Mouse (Mus musculus): ENCODE data around the gene Gm47959. TPM values are rescaled to one million over a fixed set of nuclear protein-coding genes. Genes with fewer than 3 reads are reported as not detected.

The Gm47959 gene
- polyA plus RNA-seq, 1 experiment, result not detected

GRCm38 (mm10) chr1:83032508-83032907 is 32.2 kb downstream of the Gm47959 start:
- no peak overlapping the region for H3K27ac ChIP-seq (ENCODE audit: insufficient read depth, low read depth, low read length)
- 38% methylated on average over 6 of the region's 6 CpGs for WGBS
- no peak overlapping the region for H3K4me3 ChIP-seq (ENCODE audit: low read depth, low read length)
- no peaks in the 10 kb centered on the region for H3K27me3 ChIP-seq (ENCODE audit: control insufficient read depth, insufficient read depth, low read length)
- TF ChIP-seq POLR2A (IDR thresholded peaks at IDR 0.05; ENCODE audit: low read depth, low read length), result no peak
- TF ChIP-seq CTCF (IDR thresholded peaks at IDR 0.05; ENCODE audit: extremely low read depth, insufficient read length, insufficient replicate concordance, low read depth, low read length), result no peak
- no peaks in the 10 kb centered on the region for H3K36me3 ChIP-seq (ENCODE audit: control insufficient read depth, insufficient read depth, low read length)
- no peaks in the 10 kb centered on the region for H3K4me1 ChIP-seq (ENCODE audit: control insufficient read depth, insufficient read depth, insufficient read length, low read length)

GRCm38 (mm10) chr1:83034509-83034908 is 34.2 kb downstream of the Gm47959 start:
- Histone ChIP-seq H3K4me1 (ENCODE audit: control insufficient read depth, insufficient read depth, insufficient read length, low read length) (peaks cover 5% of the 10 kb centered on the region; the same call in 1 of the 2 replicates), H3K27ac (ENCODE audit: insufficient read depth, low read depth, low read length) (no peak overlapping the region), H3K36me3 (ENCODE audit: control insufficient read depth, insufficient read depth, low read length) (no peaks in the 10 kb centered on the region), H3K4me3 (ENCODE audit: low read depth, low read length) (no peak overlapping the region), H3K27me3 (ENCODE audit: control insufficient read depth, insufficient read depth, low read length) (no peaks in the 10 kb centered on the region)
- TF ChIP-seq CTCF (IDR thresholded peaks at IDR 0.05; ENCODE audit: extremely low read depth, insufficient read length, insufficient replicate concordance, low read depth, low read length) (no peak), POLR2A (IDR thresholded peaks at IDR 0.05; ENCODE audit: low read depth, low read length) (no peak)
- 81% methylated on average over 5 of the region's 5 CpGs for WGBS

GRCm38 (mm10) chr1:83036892-83037667 is 36.7 kb downstream of the Gm47959 start:
- no peak overlapping the region for H3K27ac ChIP-seq (ENCODE audit: insufficient read depth, low read depth, low read length)
- peaks cover 5% of the 10 kb centered on the region; the same call in 1 of the 2 replicates for H3K4me1 ChIP-seq (ENCODE audit: control insufficient read depth, insufficient read depth, insufficient read length, low read length)
- no peaks in the 10 kb centered on the region for H3K27me3 ChIP-seq (ENCODE audit: control insufficient read depth, insufficient read depth, low read length)
- no peak for TF ChIP-seq POLR2A (IDR thresholded peaks at IDR 0.05; ENCODE audit: low read depth, low read length)
- TF ChIP-seq CTCF (IDR thresholded peaks at IDR 0.05; ENCODE audit: extremely low read depth, insufficient read length, insufficient replicate concordance, low read depth, low read length), result no peak
- WGBS, result 76% methylated on average over 11 of the region's 11 CpGs
- H3K4me3 ChIP-seq (ENCODE audit: low read depth, low read length), result no peak overlapping the region
- no peaks in the 10 kb centered on the region for H3K36me3 ChIP-seq (ENCODE audit: control insufficient read depth, insufficient read depth, low read length)

GRCm38 (mm10) chr1:83038109-83038672 is 37.8 kb downstream of the Gm47959 start, which contains the start of gene Slc19a3:
Slc19a3 (minus strand) TSS chr1:83038448.
- H3K36me3 ChIP-seq (ENCODE audit: control insufficient read depth, insufficient read depth, low read length), result no peaks in the 10 kb centered on the region
- peak within 1 kb of the TSS; percentile 57 for H3K4me3 ChIP-seq (ENCODE audit: low read depth, low read length)
- no peaks in the 10 kb centered on the region for H3K27me3 ChIP-seq (ENCODE audit: control insufficient read depth, insufficient read depth, low read length)
- TF ChIP-seq POLR2A (IDR thresholded peaks at IDR 0.05; ENCODE audit: low read depth, low read length) (no peak), CTCF (IDR thresholded peaks at IDR 0.05; ENCODE audit: extremely low read depth, insufficient read length, insufficient replicate concordance, low read depth, low read length) (no peak)
- peaks cover 5% of the 10 kb centered on the region; the same call in 1 of the 2 replicates for H3K4me1 ChIP-seq (ENCODE audit: control insufficient read depth, insufficient read depth, insufficient read length, low read length)
- 3% methylated on average over 25 of the region's 25 CpGs for WGBS
- H3K27ac ChIP-seq (ENCODE audit: insufficient read depth, low read depth, low read length), result no peak within 1 kb of the TSS

- 62% methylated on average over 4 of the region's 4 CpGs for WGBS
- H3K4me3 ChIP-seq (ENCODE audit: low read depth, low read length), result no peak overlapping the region
- no peaks in the 10 kb centered on the region for H3K27me3 ChIP-seq (ENCODE audit: control insufficient read depth, insufficient read depth, low read length)
- peaks cover 5% of the 10 kb centered on the region; the same call in 1 of the 2 replicates for H3K4me1 ChIP-seq (ENCODE audit: control insufficient read depth, insufficient read depth, insufficient read length, low read length)
- no peak for TF ChIP-seq CTCF (IDR thresholded peaks at IDR 0.05; ENCODE audit: extremely low read depth, insufficient read length, insufficient replicate concordance, low read depth, low read length)
- TF ChIP-seq POLR2A (IDR thresholded peaks at IDR 0.05; ENCODE audit: low read depth, low read length), result no peak
- H3K27ac ChIP-seq (ENCODE audit: insufficient read depth, low read depth, low read length), result no peak overlapping the region
- no peaks in the 10 kb centered on the region for H3K36me3 ChIP-seq (ENCODE audit: control insufficient read depth, insufficient read depth, low read length)
Observed at GRCm38 (mm10) chr1:83039080-83039479, 38.7 kb downstream of the Gm47959 start.

- 90% methylated on average over 2 of the region's 2 CpGs for whole genome bisulfite sequencing
- Histone ChIP-seq H3K36me3 (ENCODE audit: control insufficient read depth, insufficient read depth, low read length) (no peaks in the 10 kb centered on the region), H3K4me1 (ENCODE audit: control insufficient read depth, insufficient read depth, insufficient read length, low read length) (peaks cover 5% of the 10 kb centered on the region; the same call in 1 of the 2 replicates), H3K27me3 (ENCODE audit: control insufficient read depth, insufficient read depth, low read length) (no peaks in the 10 kb centered on the region; the same call in 1 of the 2 replicates), H3K27ac (ENCODE audit: insufficient read depth, low read depth, low read length) (no peak within 1 kb of the TSS), H3K4me3 (ENCODE audit: low read depth, low read length) (no peak within 1 kb of the TSS)
- no peak for TF ChIP-seq POLR2A (IDR thresholded peaks at IDR 0.05; ENCODE audit: low read depth, low read length)
- TF ChIP-seq CTCF (IDR thresholded peaks at IDR 0.05; ENCODE audit: extremely low read depth, insufficient read length, insufficient replicate concordance, low read depth, low read length), result no peak
Observed at GRCm38 (mm10) chr1:83042380-83042779, 42.0 kb downstream of the Gm47959 start, which contains the start of gene Krtap28-10. Krtap28-10 (minus strand) TSS chr1:83042480.

GRCm38 (mm10) chr1:83044882-83045427 is 44.6 kb downstream of the Gm47959 start, which contains the start of gene Gm47969:
Gm47969 (plus strand) TSS chr1:83044932.
- H3K4me1 ChIP-seq (ENCODE audit: control insufficient read depth, insufficient read depth, insufficient read length, low read length), result no peaks in the 10 kb centered on the region
- no peak within 1 kb of the TSS for H3K27ac ChIP-seq (ENCODE audit: insufficient read depth, low read depth, low read length)
- H3K36me3 ChIP-seq (ENCODE audit: control insufficient read depth, insufficient read depth, low read length), result no peaks in the 10 kb centered on the region
- TF ChIP-seq POLR2A (IDR thresholded peaks at IDR 0.05; ENCODE audit: low read depth, low read length), result no peak
- no peak for TF ChIP-seq CTCF (IDR thresholded peaks at IDR 0.05; ENCODE audit: extremely low read depth, insufficient read length, insufficient replicate concordance, low read depth, low read length)
- H3K27me3 ChIP-seq (ENCODE audit: control insufficient read depth, insufficient read depth, low read length), result no peaks in the 10 kb centered on the region; the same call in 1 of the 2 replicates
- 42% methylated on average over 5 of the region's 5 CpGs for WGBS
- H3K4me3 ChIP-seq (ENCODE audit: low read depth, low read length), result no peak within 1 kb of the TSS

Other genes starting within 250 kb of the Gm47959 start
- 38.1 and 224 TPM in 2 replicates for gene Tm4sf20, start 232.1 kb upstream of the Gm47959 start, polyA plus RNA-seq (2012; rRNA removed)
- not detected in 2 replicates for gene Gm47791, start 229.3 kb upstream of the Gm47959 start, polyA plus RNA-seq (2012; rRNA removed)
- gene Agfg1, start 161.1 kb upstream of the Gm47959 start, polyA plus RNA-seq (2012; rRNA removed), result 28.4 and 46.7 TPM in 2 replicates
- 1.6 and 2.2 TPM in 2 replicates for gene A030005L19Rik, start 87.2 kb upstream of the Gm47959 start, polyA plus RNA-seq (2012; rRNA removed)
- gene A030014E15Rik, start 75.6 kb upstream of the Gm47959 start, polyA plus RNA-seq (2012; rRNA removed), result not detected in 2 replicates
- gene Gm6217, start 69.1 kb upstream of the Gm47959 start, polyA plus RNA-seq (2012; rRNA removed), result not detected in 2 replicates
- gene A030003K21Rik, start 57.2 kb upstream of the Gm47959 start, polyA plus RNA-seq (2012; rRNA removed), result not detected in 2 replicates
- gene Gm7544, start 44.5 kb upstream of the Gm47959 start, polyA plus RNA-seq (2012; rRNA removed), result not detected in 2 replicates
- not detected in 2 replicates for gene Gm47955, start 40.3 kb upstream of the Gm47959 start, polyA plus RNA-seq (2012; rRNA removed)
- gene Slc19a3, start 37.9 kb downstream of the Gm47959 start, polyA plus RNA-seq (2012; rRNA removed), result 0.63 and 8.2 TPM in 2 replicates
- not detected in 2 replicates for gene Krtap28-10, start 41.9 kb downstream of the Gm47959 start, polyA plus RNA-seq (2012; rRNA removed)
- gene Gm47969, start 44.4 kb downstream of the Gm47959 start, polyA plus RNA-seq (2012; rRNA removed), result 0.09 TPM in 1 of 2 replicates, not detected in the other
- gene A030005K14Rik, start 58.8 kb downstream of the Gm47959 start, polyA plus RNA-seq (2012; rRNA removed), result 0.18 TPM in 1 of 2 replicates, not detected in the other
- gene Krtap28-13, start 60.4 kb downstream of the Gm47959 start, polyA plus RNA-seq (2012; rRNA removed), result 1.3 TPM in 1 of 2 replicates, not detected in the other
- gene Ccl20, start 116.2 kb downstream of the Gm47959 start, polyA plus RNA-seq (2012; rRNA removed), result 4.1 and 15.3 TPM in 2 replicates
- not detected in 2 replicates for gene Daw1, start 159.2 kb downstream of the Gm47959 start, polyA plus RNA-seq (2012; rRNA removed)

Measured in small intestine, adult 2 months (tissue).